Mouse (Mus musculus): ENCODE data around the gene Lipe.

- TF ChIP-seq POLR2A (IDR thresholded peaks at IDR 0.05; ENCODE audit: extremely low read depth, insufficient read depth, low read length) (no peak), CTCF (IDR thresholded peaks at IDR 0.05; ENCODE audit: low read depth, low read length) (no peak)
These were observed 30.2 kb downstream of the Lipe start for GRCm38 (mm10) chr7:25368333-25368732.
